Mouse (Mus musculus) kidney, embryonic 15.5 days (tissue): Measurements from ENCODE around the gene Zfp74. TPM values are rescaled to one million over a fixed set of nuclear protein-coding genes. Genes with fewer than 3 reads are reported as not detected.

ENCODE experiments used
- ATAC-seq: fragments of 200-750 bp; cut with Nextera tagmentation; replicated peaks from 2 replicates; pipeline ENCODE4 v1.8.0; 2017; ENCODE audit warnings: moderate TSS enrichment; ENCODE audit not compliant: low FRiP score
- H3K27ac ChIP-seq: fragments of 300-500 bp; sonication (generic); 2 replicates; pipeline ENCODE4 v1.5.1; 2015; ENCODE audit warnings: mild to moderate bottlenecking, inconsistent platforms
- H3K27me3 ChIP-seq: fragments of 300-500 bp; sonication (generic); 2 replicates; pipeline ENCODE4 v1.6.1; 2015; ENCODE audit warnings: inconsistent platforms
- H3K36me3 ChIP-seq: fragments of 300-500 bp; sonication (generic); 2 replicates; pipeline ENCODE4 v1.6.1; 2015; ENCODE audit warnings: inconsistent platforms
- H3K4me1 ChIP-seq: fragments of 300-500 bp; sonication (generic); 2 replicates; pipeline ENCODE4 v1.6.1; 2015; ENCODE audit warnings: inconsistent platforms
- H3K4me2 ChIP-seq: fragments of 300-500 bp; sonication (generic); 2 replicates; pipeline ENCODE4 v1.6.1; 2015; ENCODE audit warnings: moderate library complexity, mild to moderate bottlenecking, inconsistent platforms
- H3K4me3 ChIP-seq: fragments of 300-500 bp; sonication (generic); replicated peaks from 2 replicates; pipeline ENCODE4 v1.5.1; 2015; ENCODE audit warnings: mild to moderate bottlenecking, inconsistent platforms
- H3K9ac ChIP-seq: fragments of 300-500 bp; sonication (generic); 2 replicates; pipeline ENCODE4 v1.6.1; 2015; ENCODE audit warnings: mild to moderate bottlenecking, inconsistent platforms
- H3K9me3 ChIP-seq: fragments of 300-500 bp; sonication (generic); replicated peaks from 2 replicates; pipeline ENCODE4 v1.6.1; 2016; ENCODE audit warnings: inconsistent platforms
- WGBS: fragments of 180-500 bp; shearing (Covaris S2); methylation state at CpG from one replicate; pipeline ENCODE4 v1.1.7; 2015; ENCODE audit warnings: mixed read lengths; 5-methylcytosine and 5-hydroxymethylcytosine counted together
- polyA plus RNA-seq: library from polyadenylated mRNA; unstranded; fragments of >200 nt; fragmentation: Nextera tagmentation; extraction: Ambion mirVana; gene quantifications from 2 replicates; pipeline ENCODE4 v1.2.1, GENCODE M21; 2015

Gene Zfp74
- polyA plus RNA-seq, 1 experiment from 2014 or later: 12.0 TPM

GRCm38 (mm10) chr7:29942740-29943139 is 11.1 kb downstream of the Zfp74 start:
- no peak overlapping the region for H3K27ac ChIP-seq
- ATAC-seq: no peak
- WGBS: 57% methylated on average over 2 of the region's 2 CpGs

GRCm38 (mm10) chr7:29941027-29941426 is 12.9 kb downstream of the Zfp74 start:
- WGBS: 92% methylated on average over 11 of the region's 11 CpGs
- no peaks in the 10 kb centered on the region for H3K9me3 ChIP-seq
- no peak for ATAC-seq
- no peaks in the 10 kb centered on the region for H3K4me1 ChIP-seq
- H3K9ac ChIP-seq: no peak overlapping the region
- H3K4me3 ChIP-seq: no peak overlapping the region
- no peak overlapping the region for H3K4me2 ChIP-seq
- peaks cover 56% of the 10 kb centered on the region for H3K36me3 ChIP-seq
- H3K27ac ChIP-seq: no peak overlapping the region
- no peaks in the 10 kb centered on the region for H3K27me3 ChIP-seq

More at GRCm38 (mm10) chr7:29942740-29943139, 11.1 kb downstream of the Zfp74 start:
- Histone ChIP-seq H3K9me3 (no peaks in the 10 kb centered on the region), H3K36me3 (peaks cover 44% of the 10 kb centered on the region), H3K9ac (no peak overlapping the region), H3K4me1 (no peaks in the 10 kb centered on the region), H3K4me3 (no peak overlapping the region), H3K27me3 (no peaks in the 10 kb centered on the region), H3K4me2 (no peak overlapping the region)

- WGBS: 88% methylated on average over 6 of the region's 6 CpGs
- ATAC-seq: no peak
- no peak overlapping the region for H3K4me2 ChIP-seq
- H3K9me3 ChIP-seq: no peaks in the 10 kb centered on the region
- H3K9ac ChIP-seq: no peak overlapping the region
- H3K4me3 ChIP-seq: no peak overlapping the region
- H3K36me3 ChIP-seq: peaks cover 72% of the 10 kb centered on the region
- no peaks in the 10 kb centered on the region for H3K27me3 ChIP-seq
- H3K27ac ChIP-seq: no peak overlapping the region
- H3K4me1 ChIP-seq: no peaks in the 10 kb centered on the region
Observed at GRCm38 (mm10) chr7:29938856-29939255, 15.0 kb downstream of the Zfp74 start.

- H3K4me1 ChIP-seq: no peaks in the 10 kb centered on the region
- H3K27me3 ChIP-seq: no peaks in the 10 kb centered on the region
- H3K27ac ChIP-seq: no peak overlapping the region
- no peaks in the 10 kb centered on the region for H3K9me3 ChIP-seq
- WGBS: 21% methylated on average over 2 of the region's 2 CpGs
- no peak overlapping the region for H3K9ac ChIP-seq
- ATAC-seq: peak; percentile 66; the same call in 1 of the 2 replicates
- no peak overlapping the region for H3K4me3 ChIP-seq
- H3K36me3 ChIP-seq: no peaks in the 10 kb centered on the region
- H3K4me2 ChIP-seq: no peak overlapping the region
Observed at GRCm38 (mm10) chr7:29922780-29923179, 31.1 kb downstream of the Zfp74 start.

GRCm38 (mm10) chr7:29921439-29922093 is 32.3 kb downstream of the Zfp74 start:
- H3K9me3 ChIP-seq: no peaks in the 10 kb centered on the region
- no peak overlapping the region for H3K4me3 ChIP-seq
- WGBS: 87% methylated on average over 6 of the region's 6 CpGs
- peaks cover 7% of the 10 kb centered on the region for H3K36me3 ChIP-seq
- no peak overlapping the region for H3K9ac ChIP-seq
- H3K27ac ChIP-seq: no peak overlapping the region
- H3K4me1 ChIP-seq: no peaks in the 10 kb centered on the region
- H3K4me2 ChIP-seq: no peak overlapping the region
- no peak for ATAC-seq
- no peaks in the 10 kb centered on the region for H3K27me3 ChIP-seq

GRCm38 (mm10) chr7:29918062-29918453 is 35.8 kb downstream of the Zfp74 start:
- H3K9ac ChIP-seq: no peak overlapping the region
- WGBS: 77% methylated on average over 4 of the region's 4 CpGs
- no peak for ATAC-seq
- peaks cover 5% of the 10 kb centered on the region; the same call in 1 of the 2 replicates for H3K9me3 ChIP-seq
- no peak overlapping the region for H3K4me2 ChIP-seq
- peaks cover 38% of the 10 kb centered on the region for H3K36me3 ChIP-seq
- no peaks in the 10 kb centered on the region for H3K27me3 ChIP-seq
- no peaks in the 10 kb centered on the region for H3K4me1 ChIP-seq
- H3K27ac ChIP-seq: no peak overlapping the region
- no peak overlapping the region for H3K4me3 ChIP-seq

- H3K4me3 ChIP-seq: no peak overlapping the region
- no peak overlapping the region for H3K27ac ChIP-seq
- H3K4me2 ChIP-seq: no peak overlapping the region
- no peak overlapping the region for H3K9ac ChIP-seq
- no peak for ATAC-seq
- H3K4me1 ChIP-seq: no peaks in the 10 kb centered on the region
- 21% methylated on average over 6 of the region's 6 CpGs for WGBS
- peaks cover 43% of the 10 kb centered on the region for H3K36me3 ChIP-seq
- peaks cover 5% of the 10 kb centered on the region; the same call in 1 of the 2 replicates for H3K9me3 ChIP-seq
- H3K27me3 ChIP-seq: no peaks in the 10 kb centered on the region
Observed at GRCm38 (mm10) chr7:29917371-29918061, 36.4 kb downstream of the Zfp74 start.

GRCm38 (mm10) chr7:29912172-29912571 is 41.7 kb downstream of the Zfp74 start:
- no peak for ATAC-seq
- Histone ChIP-seq H3K4me1 (peaks cover 19% of the 10 kb centered on the region), H3K4me3 (no peak overlapping the region), H3K36me3 (peaks cover 54% of the 10 kb centered on the region), H3K9ac (no peak overlapping the region), H3K27me3 (no peaks in the 10 kb centered on the region), H3K4me2 (no peak overlapping the region), H3K9me3 (peaks cover 5% of the 10 kb centered on the region; the same call in 1 of the 2 replicates), H3K27ac (no peak overlapping the region)
- 92% methylated on average over 13 of the region's 13 CpGs for WGBS

- Histone ChIP-seq H3K4me1 (peaks cover 25% of the 10 kb centered on the region), H3K9me3 (peaks cover 2% of the 10 kb centered on the region; the same call in 1 of the 2 replicates), H3K27me3 (no peaks in the 10 kb centered on the region), H3K4me3 (no peak overlapping the region), H3K36me3 (peaks cover 40% of the 10 kb centered on the region), H3K9ac (no peak overlapping the region), H3K27ac (no peak overlapping the region), H3K4me2 (no peak overlapping the region)
- 73% methylated on average over 2 of the region's 2 CpGs for WGBS
- ATAC-seq: no peak
Observed at GRCm38 (mm10) chr7:29910252-29910651, 43.6 kb downstream of the Zfp74 start.

- Histone ChIP-seq H3K4me3 (peak within 1 kb of the TSS; percentile 81), H3K9ac (peak within 1 kb of the TSS; percentile 71), H3K4me2 (peak within 1 kb of the TSS; percentile 78), H3K4me1 (peaks cover 25% of the 10 kb centered on the region), H3K36me3 (peaks cover 28% of the 10 kb centered on the region), H3K27ac (peak within 1 kb of the TSS; percentile 99), H3K27me3 (no peaks in the 10 kb centered on the region), H3K9me3 (no peaks in the 10 kb centered on the region)
- ATAC-seq: peak; percentile 84
- under 1% methylated on average over 33 of the region's 33 CpGs for WGBS
Observed at GRCm38 (mm10) chr7:29908130-29908950, 45.5 kb downstream of the Zfp74 start, which contains the start of gene Zfp383. TSS of gene Zfp383 (plus strand) at chr7:29908223.

- Histone ChIP-seq H3K9ac (no peak overlapping the region), H3K27ac (peak overlapping the region; percentile 99), H3K27me3 (no peaks in the 10 kb centered on the region), H3K36me3 (peaks cover 28% of the 10 kb centered on the region), H3K4me1 (peaks cover 25% of the 10 kb centered on the region), H3K9me3 (no peaks in the 10 kb centered on the region), H3K4me3 (peak overlapping the region; percentile 64; the same call in 1 of the 2 replicates), H3K4me2 (peak overlapping the region; percentile 78)
- WGBS: 88% methylated on average over 5 of the region's 5 CpGs
- ATAC-seq: no peak
Observed at GRCm38 (mm10) chr7:29907206-29907605, 46.7 kb downstream of the Zfp74 start.

GRCm38 (mm10) chr7:29906682-29907058 is 47.2 kb downstream of the Zfp74 start:
- no peak overlapping the region for H3K9ac ChIP-seq
- H3K27ac ChIP-seq: peak overlapping the region; percentile 99
- peaks cover 25% of the 10 kb centered on the region for H3K36me3 ChIP-seq
- WGBS: 18% methylated on average over 8 of the region's 8 CpGs
- H3K4me1 ChIP-seq: peaks cover 25% of the 10 kb centered on the region
- H3K9me3 ChIP-seq: no peaks in the 10 kb centered on the region
- peak overlapping the region; percentile 64 for H3K4me3 ChIP-seq
- peak overlapping the region; percentile 78 for H3K4me2 ChIP-seq
- ATAC-seq: no peak
- H3K27me3 ChIP-seq: no peaks in the 10 kb centered on the region
